Mouse (Mus musculus) neural tube, embryonic 14.5 days (tissue): Measurements from ENCODE around the gene Lyg1. TPM values are rescaled to one million over a fixed set of nuclear protein-coding genes. Genes with fewer than 3 reads are reported as not detected.

ENCODE experiments used
- ATAC-seq: fragments of 200-750 bp; cut with Nextera tagmentation; 2 replicates; pipeline ENCODE4 v1.8.0; 2017; ENCODE audit warnings: low read depth, mild to moderate bottlenecking, moderate TSS enrichment, moderate library complexity
- H3K27ac ChIP-seq: fragments of 300-500 bp; sonication (generic); 2 replicates; pipeline ENCODE4 v1.5.1; 2014; ENCODE audit warnings: low read depth, mild to moderate bottlenecking, control low read depth, low read length, moderate library complexity, mixed read lengths
- H3K27me3 ChIP-seq: fragments of 300-500 bp; sonication (generic); 2 replicates; pipeline ENCODE4 v1.6.1; 2014; ENCODE audit warnings: low read length; ENCODE audit not compliant: control insufficient read depth, insufficient read depth
- H3K36me3 ChIP-seq: fragments of 300-500 bp; sonication (generic); 2 replicates; pipeline ENCODE4 v1.6.1; 2014; ENCODE audit warnings: low read length, mixed read lengths; ENCODE audit not compliant: control insufficient read depth, insufficient read depth
- H3K4me1 ChIP-seq: fragments of 300-500 bp; sonication (generic); 2 replicates; pipeline ENCODE4 v1.6.1; 2014; ENCODE audit warnings: low read length; ENCODE audit not compliant: control insufficient read depth, insufficient read depth
- H3K4me2 ChIP-seq: fragments of 300-500 bp; sonication (generic); 2 replicates; pipeline ENCODE4 v1.6.1; 2014; ENCODE audit warnings: mild to moderate bottlenecking, low read depth, low read length, control low read depth
- H3K4me3 ChIP-seq: fragments of 300-500 bp; sonication (generic); 2 replicates; pipeline ENCODE4 v1.5.1; 2014; ENCODE audit warnings: low read depth, low read length, control low read depth, mixed read lengths
- H3K9ac ChIP-seq: fragments of 300-500 bp; sonication (generic); replicated peaks from 2 replicates; pipeline ENCODE4 v1.6.1; 2014; ENCODE audit warnings: low read depth, mild to moderate bottlenecking, control low read depth, low read length, mixed read lengths
- H3K9me3 ChIP-seq: fragments of 300-500 bp; sonication (generic); 2 replicates; pipeline ENCODE4 v1.6.1; 2016; ENCODE audit warnings: low read length; ENCODE audit not compliant: control insufficient read depth
- WGBS: fragments of 180-500 bp; shearing (Covaris S2); extraction: QIAGEN DNeasy Blood & Tissue Kit; methylation state at CpG from one replicate; pipeline ENCODE4 v1.1.7; 2014; 5-methylcytosine and 5-hydroxymethylcytosine counted together
- polyA plus RNA-seq: library from polyadenylated mRNA; unstranded; fragments of >200 nt; fragmentation: Nextera tagmentation; extraction: Ambion mirVana; gene quantifications from 2 replicates; pipeline ENCODE4 v1.2.1, GENCODE M21; 2014

The Lyg1 gene
- polyA plus RNA-seq: not detected in 2 replicates

DNA sequence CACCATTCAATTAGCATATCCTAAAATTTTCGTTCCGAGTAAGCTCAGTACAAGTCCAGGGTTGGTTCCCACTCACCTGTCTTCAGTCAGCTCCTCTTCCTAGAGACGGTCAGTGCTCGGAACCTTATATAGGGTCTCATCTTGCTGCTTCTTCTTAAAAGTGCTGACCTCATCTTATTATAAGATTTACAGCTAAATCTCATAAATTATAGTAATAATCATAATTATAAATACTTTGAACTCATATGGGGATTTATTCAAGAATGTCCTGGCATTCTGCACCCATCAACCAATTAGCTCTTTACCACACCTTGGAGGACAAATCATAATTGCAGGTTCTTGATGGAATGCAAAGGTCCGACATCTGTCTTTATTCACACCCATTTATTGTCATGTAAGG, at the start of gene Lyg1:
Lyg1 (minus strand) TSS at position 101 of the 400 bp plus-strand sequence.
- no peaks in the 10 kb centered on the region for H3K27me3 ChIP-seq
- no peaks in the 10 kb centered on the region for H3K4me1 ChIP-seq
- H3K9me3 ChIP-seq: no peaks in the 10 kb centered on the region
- no peak within 1 kb of the TSS for H3K27ac ChIP-seq
- H3K4me3 ChIP-seq: no peak within 1 kb of the TSS
- H3K4me2 ChIP-seq: no peak within 1 kb of the TSS
- H3K9ac ChIP-seq: no peak within 1 kb of the TSS
- no peaks in the 10 kb centered on the region for H3K36me3 ChIP-seq
- ATAC-seq: no peak
- WGBS: 91% methylated on average over 5 of the region's 5 CpGs

DNA sequence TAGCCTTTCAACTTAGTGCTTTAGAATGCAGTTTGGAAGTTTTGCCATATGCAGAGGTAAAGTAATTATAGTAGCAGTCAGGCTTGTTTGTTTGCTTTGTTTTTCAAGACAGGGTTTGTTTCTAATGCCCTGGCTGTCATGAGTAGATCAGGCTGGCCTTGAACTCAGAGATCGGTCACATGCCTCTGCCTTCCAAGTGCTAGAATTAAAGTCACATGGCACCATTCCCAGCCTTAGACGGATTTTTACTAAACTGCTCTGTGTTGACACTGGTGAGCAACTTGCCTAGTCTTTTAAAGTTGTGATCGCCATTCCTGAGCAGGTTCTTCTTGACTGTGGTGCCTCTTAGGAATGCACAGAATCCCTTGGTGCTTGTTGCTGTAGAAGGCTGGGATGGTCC, 49.2 kb upstream of the Lyg1 start:
- Histone ChIP-seq H3K27me3 (no peaks in the 10 kb centered on the region), H3K36me3 (no peaks in the 10 kb centered on the region), H3K4me1 (no peaks in the 10 kb centered on the region), H3K4me2 (no peak overlapping the region), H3K9ac (no peak overlapping the region), H3K4me3 (no peak overlapping the region), H3K9me3 (no peaks in the 10 kb centered on the region), H3K27ac (no peak overlapping the region)
- 79% methylated on average over 3 of the region's 3 CpGs for WGBS
- no peak for ATAC-seq

DNA sequence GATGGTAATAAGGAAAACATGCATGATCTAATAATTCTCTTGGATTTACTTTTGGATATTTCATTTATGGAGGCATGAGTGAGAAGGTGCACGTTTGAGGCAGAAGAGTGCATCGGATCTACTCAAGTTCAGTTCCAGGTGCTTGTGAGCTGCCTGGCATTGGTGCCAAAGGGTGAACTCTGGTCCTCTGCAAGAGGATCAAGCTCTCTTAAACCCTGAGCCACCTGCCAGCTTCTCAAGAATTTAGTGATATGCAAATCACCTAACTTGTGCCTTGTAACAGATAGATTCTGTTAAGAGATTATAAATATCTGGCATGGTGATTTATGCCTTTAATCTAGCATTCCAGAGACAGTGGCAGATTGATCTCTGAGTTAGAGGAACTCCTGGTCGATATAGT, 45.5 kb upstream of the Lyg1 start:
- Histone ChIP-seq H3K9ac (no peak overlapping the region), H3K4me1 (peaks cover 11% of the 10 kb centered on the region), H3K36me3 (no peaks in the 10 kb centered on the region), H3K9me3 (no peaks in the 10 kb centered on the region), H3K27ac (no peak overlapping the region), H3K4me2 (no peak overlapping the region), H3K27me3 (no peaks in the 10 kb centered on the region), H3K4me3 (no peak overlapping the region)
- 87% methylated on average over 3 of the region's 3 CpGs for WGBS
- no peak for ATAC-seq

DNA sequence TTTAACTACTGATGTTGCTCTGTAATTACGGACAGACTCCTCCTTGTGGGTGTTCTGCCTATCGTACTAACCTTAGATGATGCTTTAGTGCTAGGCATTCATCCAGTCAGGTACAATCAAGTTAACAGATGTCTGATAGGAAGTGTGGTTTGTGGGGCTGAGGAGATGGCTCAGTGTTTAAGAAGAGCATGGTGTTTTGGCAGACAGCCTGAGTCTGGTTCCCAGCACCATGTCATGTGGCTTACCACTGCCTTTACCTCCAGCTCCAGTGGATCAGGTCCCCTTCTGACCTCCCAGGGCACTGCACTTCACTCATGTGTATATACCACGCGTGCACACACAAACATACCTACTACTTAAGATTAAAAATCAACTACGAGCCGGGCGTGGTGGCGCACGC, 44.4 kb upstream of the Lyg1 start:
- H3K27me3 ChIP-seq: no peaks in the 10 kb centered on the region
- H3K4me3 ChIP-seq: no peak overlapping the region
- no peak overlapping the region for H3K9ac ChIP-seq
- no peak overlapping the region for H3K4me2 ChIP-seq
- H3K36me3 ChIP-seq: no peaks in the 10 kb centered on the region
- 94% methylated on average over 9 of the region's 9 CpGs for WGBS
- H3K9me3 ChIP-seq: no peaks in the 10 kb centered on the region
- peaks cover 11% of the 10 kb centered on the region for H3K4me1 ChIP-seq
- H3K27ac ChIP-seq: no peak overlapping the region
- ATAC-seq: no peak

DNA sequence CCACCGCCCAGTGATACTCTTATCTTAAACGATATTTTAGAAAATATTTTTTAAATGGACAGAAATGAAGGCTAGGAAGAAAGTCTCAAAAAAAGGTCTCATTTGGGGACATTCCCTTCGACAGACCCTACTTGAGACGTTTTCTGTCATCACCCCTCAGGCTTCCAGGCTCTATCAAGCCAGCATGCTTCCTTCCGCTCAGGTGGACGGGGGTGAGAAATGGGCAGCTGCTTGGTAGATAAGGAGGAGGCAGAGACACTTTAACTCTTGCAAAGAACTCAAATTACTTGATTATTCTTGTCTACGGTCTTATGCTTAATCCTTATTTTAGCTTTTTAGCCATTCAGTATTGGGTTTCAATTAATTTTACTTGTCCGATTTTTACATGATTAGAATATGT, 43.3 kb upstream of the Lyg1 start:
- no peak overlapping the region for H3K9ac ChIP-seq
- peaks cover 15% of the 10 kb centered on the region for H3K4me1 ChIP-seq
- H3K27ac ChIP-seq: no peak overlapping the region
- no peaks in the 10 kb centered on the region for H3K27me3 ChIP-seq
- no peaks in the 10 kb centered on the region for H3K36me3 ChIP-seq
- WGBS: 98% methylated on average over 8 of the region's 8 CpGs
- H3K4me3 ChIP-seq: no peak overlapping the region
- ATAC-seq: no peak
- H3K4me2 ChIP-seq: no peak overlapping the region
- H3K9me3 ChIP-seq: no peaks in the 10 kb centered on the region

DNA sequence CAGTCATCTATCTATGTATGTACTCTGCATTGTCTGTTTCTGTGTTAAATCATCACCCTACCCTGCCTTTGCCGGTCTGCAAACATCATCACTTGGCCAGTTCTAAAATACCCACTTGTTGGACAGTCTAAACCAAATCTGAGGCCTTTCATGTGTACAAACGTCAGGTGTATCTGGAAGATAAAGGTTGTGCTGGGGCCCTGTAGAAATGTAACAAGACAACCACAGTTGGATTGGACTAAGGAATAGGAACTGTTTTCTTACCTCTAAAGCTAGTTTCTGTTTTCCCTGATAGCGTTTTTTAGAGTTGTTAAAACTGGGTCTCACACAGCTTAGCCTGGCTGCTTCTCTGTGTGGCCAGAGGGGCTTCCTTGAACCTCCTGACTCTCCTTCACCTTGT, 42.0 kb upstream of the Lyg1 start:
- no peak overlapping the region for H3K9ac ChIP-seq

DNA sequence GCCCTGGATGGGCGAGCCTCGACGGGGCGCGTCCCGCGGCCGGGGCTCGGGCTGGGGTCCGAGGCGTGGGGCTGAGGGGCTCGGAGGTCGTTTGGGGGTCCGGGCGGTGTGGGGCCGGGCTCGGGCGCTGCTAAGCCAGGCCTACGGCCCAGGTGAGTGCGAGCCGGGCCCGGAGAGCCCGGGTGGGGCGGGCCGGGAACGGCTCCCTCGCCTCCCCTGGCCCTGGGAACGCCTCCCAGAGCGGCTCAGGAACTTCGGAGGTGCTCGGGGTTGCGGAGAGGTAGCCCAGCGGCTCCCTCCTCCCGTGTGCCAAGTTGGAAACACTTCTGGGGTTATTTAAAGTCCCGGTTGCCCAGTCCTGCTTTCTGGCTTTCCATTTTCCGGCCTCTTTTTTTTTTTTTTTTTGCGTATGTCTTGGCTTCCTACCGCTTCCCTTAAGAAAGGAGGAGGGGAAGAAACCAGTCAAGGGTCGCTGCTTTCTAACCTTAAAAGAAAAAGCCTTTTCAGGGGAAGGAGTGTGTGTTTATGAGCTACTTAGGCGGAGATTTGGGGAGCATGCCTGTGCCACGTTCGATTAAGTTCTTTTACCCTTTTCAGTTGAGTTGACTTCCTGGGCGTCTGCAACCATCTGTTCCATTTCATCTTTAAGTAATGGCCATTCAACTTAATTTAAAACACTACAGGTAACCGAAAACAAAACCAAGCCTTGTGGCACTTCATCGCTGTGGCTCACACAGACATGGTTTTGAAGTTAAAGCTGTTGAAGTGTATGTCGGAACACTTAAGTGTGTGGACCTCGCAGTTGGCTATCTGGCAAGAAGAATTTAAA, 41.0 kb upstream of the Lyg1 start:
- Histone ChIP-seq H3K27me3 (no peaks in the 10 kb centered on the region), H3K4me1 (peaks cover 15% of the 10 kb centered on the region), H3K4me3 (peak overlapping the region; percentile 85), H3K27ac (peak overlapping the region; percentile 90), H3K4me2 (peak overlapping the region; percentile 91), H3K9me3 (no peaks in the 10 kb centered on the region), H3K9ac (peak overlapping the region; percentile 83), H3K36me3 (peaks cover 19% of the 10 kb centered on the region)
- 0 out of 2 replicates have a peak, but pooled peaks have one; percentile 4 for ATAC-seq
- 4% methylated on average over 44 of the region's 47 CpGs for WGBS

More for the DNA sequence above, 42.0 kb upstream of the Lyg1 start:
- Histone ChIP-seq H3K36me3 (peaks cover 9% of the 10 kb centered on the region), H3K4me1 (peaks cover 15% of the 10 kb centered on the region), H3K9me3 (no peaks in the 10 kb centered on the region), H3K27ac (no peak overlapping the region), H3K27me3 (no peaks in the 10 kb centered on the region), H3K4me3 (no peak overlapping the region), H3K4me2 (no peak overlapping the region)
- WGBS: 86% methylated on average over 3 of the region's 3 CpGs
- ATAC-seq: no peak

DNA sequence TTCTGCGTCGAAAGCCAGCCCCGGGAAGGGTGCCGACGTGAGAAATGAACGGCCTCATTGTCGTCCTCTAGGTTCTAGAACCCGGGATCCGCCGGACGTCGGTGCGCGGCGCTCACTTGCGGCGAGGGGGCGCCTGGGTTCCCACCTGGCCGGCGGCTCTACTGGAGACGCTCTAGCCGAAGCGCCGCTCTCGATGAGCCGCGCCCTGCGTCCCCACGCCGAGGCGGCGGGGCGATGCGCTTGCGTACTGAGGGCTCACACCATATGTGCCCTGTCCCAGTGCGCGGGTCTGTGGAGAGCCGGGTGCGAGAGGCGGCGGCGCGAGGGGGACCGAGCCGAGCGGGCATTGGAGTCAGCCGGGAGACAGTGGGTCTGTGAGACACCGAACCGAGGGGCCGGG, 40.3 kb upstream of the Lyg1 start, which contains the start of the genes Txndc9 and Eif5b:
Txndc9 (minus strand) TSS at position 27 of the 400 bp plus-strand sequence.
Eif5b (plus strand) TSS at position 144 of the 400 bp plus-strand sequence.
- H3K36me3 ChIP-seq: peaks cover 21% of the 10 kb centered on the region
- H3K27me3 ChIP-seq: no peaks in the 10 kb centered on the region

DNA sequence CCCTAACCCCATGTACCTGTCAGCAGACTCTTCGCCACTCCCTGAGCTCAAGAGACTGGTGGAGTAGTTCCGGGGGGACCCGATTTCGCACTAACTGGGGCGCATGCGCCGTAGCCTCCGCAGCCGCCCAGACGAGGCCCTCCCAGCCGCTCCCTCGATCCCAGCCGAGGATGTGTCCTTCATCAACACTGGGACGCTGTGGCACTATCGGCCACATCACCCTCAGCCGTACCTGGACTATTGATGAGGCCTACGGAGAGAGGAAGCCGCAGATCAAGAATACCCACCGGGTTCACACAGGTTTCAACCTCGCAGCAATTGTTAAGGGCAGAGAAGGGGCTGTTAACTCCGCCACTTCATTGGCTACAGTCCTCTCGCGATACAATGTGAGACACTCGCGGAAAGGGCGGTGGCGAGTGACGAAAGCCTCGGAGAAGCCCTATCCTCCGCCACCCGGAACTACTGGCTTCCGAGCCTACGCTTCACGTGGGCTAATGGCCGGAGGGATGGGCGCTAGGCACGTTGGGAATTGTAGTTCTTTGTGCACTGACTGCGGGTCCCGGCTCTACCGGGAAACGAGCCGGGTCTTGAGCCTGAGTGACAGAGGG, 39.4 kb upstream of the Lyg1 start:
- peak; percentile 97 for ATAC-seq
- Histone ChIP-seq H3K27ac (peak overlapping the region; percentile 96), H3K9ac (peak overlapping the region; percentile 83), H3K27me3 (no peaks in the 10 kb centered on the region), H3K36me3 (peaks cover 27% of the 10 kb centered on the region), H3K4me3 (peak overlapping the region; percentile 85), H3K4me1 (peaks cover 15% of the 10 kb centered on the region), H3K4me2 (peak overlapping the region; percentile 91), H3K9me3 (no peaks in the 10 kb centered on the region)
- under 1% methylated on average over 42 of the region's 42 CpGs for WGBS

More for the DNA sequence above, 40.3 kb upstream of the Lyg1 start, which contains the start of the genes Txndc9 and Eif5b:
- peak within 1 kb of the TSS; percentile 91 for H3K4me2 ChIP-seq
- peak; percentile 94 for ATAC-seq
- H3K9me3 ChIP-seq: no peaks in the 10 kb centered on the region
- H3K9ac ChIP-seq: peak within 1 kb of the TSS; percentile 83
- peak within 1 kb of the TSS; percentile 85 for H3K4me3 ChIP-seq
- peak within 1 kb of the TSS; percentile 96 for H3K27ac ChIP-seq
- H3K4me1 ChIP-seq: peaks cover 15% of the 10 kb centered on the region
- under 1% methylated on average over 50 of the region's 50 CpGs for WGBS
